Mouse (Mus musculus) MEL (cell line): Measurements from ENCODE around the gene Pdgfra. TPM values are rescaled to one million over a fixed set of nuclear protein-coding genes. Genes with fewer than 3 reads are reported as not detected.

Experiments used
- DNase-seq: peaks from one replicate; pipeline ENCODE4 v3.0.0; 2011; ENCODE audit warnings: low read depth, low spot score
- H3K27ac ChIP-seq: 2 replicates; pipeline ENCODE4 v1.5.1; 2012; ENCODE audit warnings: low read depth, mild to moderate bottlenecking, control low read depth, low read length, moderate library complexity; ENCODE audit not compliant: control insufficient read depth
- H3K27me3 ChIP-seq, 2 experiments: fragments of 150-350 bp in 1 of 2; sonication (generic) in 1 of 2; 2 replicates each; pipeline ENCODE4 v1.6.1; 2012; ENCODE audit warnings: low read length in 2 of 2, mild to moderate bottlenecking in 2 of 2, improper control_type of control experiment in 1 of 2, moderate library complexity in 1 of 2; ENCODE audit not compliant: insufficient read depth in 2 of 2, control insufficient read depth in 1 of 2
- H3K36me3 ChIP-seq, 2 experiments: 2 replicates each; pipeline ENCODE4 v1.6.1; 2012 to 2014; ENCODE audit warnings: low read length in 2 of 2, improper control_type of control experiment in 1 of 2, inconsistent platforms in 1 of 2, mild to moderate bottlenecking in 1 of 2; ENCODE audit not compliant: insufficient read depth in 2 of 2, control insufficient read depth in 1 of 2
- H3K4me1 ChIP-seq, 2 experiments: fragments of 150-350 bp in 1 of 2; sonication (generic) in 1 of 2; 2 replicates each; pipeline ENCODE4 v1.6.1; 2012; ENCODE audit warnings: low read length in 2 of 2, improper control_type of control experiment in 1 of 2, mild to moderate bottlenecking in 1 of 2; ENCODE audit not compliant: insufficient read depth in 2 of 2, control insufficient read depth in 1 of 2
- H3K4me3 ChIP-seq, 2 experiments: fragments of 150-350 bp in 1 of 2; sonication (generic) in 1 of 2; 2 replicates each; pipeline ENCODE4 v1.5.1; 2012; ENCODE audit warnings: low read depth in 2 of 2, low read length in 2 of 2, mild to moderate bottlenecking in 2 of 2, moderate library complexity in 2 of 2, control low read depth in 1 of 2, improper control_type of control experiment in 1 of 2; ENCODE audit not compliant: control insufficient read depth in 1 of 2, insufficient read depth in 1 of 2
- H3K79me2 ChIP-seq: 2 replicates; pipeline ENCODE4 v1.6.1; 2012; ENCODE audit warnings: mild to moderate bottlenecking, low read length, moderate library complexity; ENCODE audit not compliant: control insufficient read depth, poor library complexity, insufficient read depth
- H3K9ac ChIP-seq: 2 replicates; pipeline ENCODE4 v1.6.1; 2012; ENCODE audit warnings: low read depth, mild to moderate bottlenecking, control low read depth, low read length, moderate library complexity; ENCODE audit not compliant: control insufficient read depth, poor library complexity, severe bottlenecking
- H3K9me3 ChIP-seq: fragments of 150-350 bp; sonication (generic); replicated peaks from 2 replicates; pipeline ENCODE4 v1.6.1; 2012; ENCODE audit warnings: mild to moderate bottlenecking, low read length, improper control_type of control experiment, moderate library complexity; ENCODE audit not compliant: insufficient read depth
- E2F4 ChIP-seq: IDR thresholded peaks from 2 replicates; pipeline ENCODE4 v1.6.1; 2011; ENCODE audit warnings: low read depth, low read length, improper control_type of control experiment, borderline replicate concordance
- ELF1 ChIP-seq: IDR thresholded peaks from 2 replicates; pipeline ENCODE4 v1.6.1; 2014; ENCODE audit warnings: low read depth, mild to moderate bottlenecking, inconsistent platforms, low read length, improper control_type of control experiment, moderate library complexity
- GATA1 ChIP-seq: IDR thresholded peaks from 2 replicates; pipeline ENCODE4 v1.6.1; 2011; ENCODE audit warnings: low read depth, low read length, improper control_type of control experiment
- JUND ChIP-seq: IDR thresholded peaks from 2 replicates; pipeline ENCODE4 v1.6.1; 2011; ENCODE audit warnings: low read depth, mild to moderate bottlenecking, improper control_type of control experiment, low read length
- KAT2A ChIP-seq: conservative IDR thresholded peaks from 2 replicates; pipeline ENCODE4 v1.6.1; 2012; ENCODE audit warnings: low read depth, low read length, improper control_type of control experiment, inconsistent platforms
- MEF2A ChIP-seq: IDR thresholded peaks from 2 replicates; pipeline ENCODE4 v1.6.1; 2014; ENCODE audit warnings: low read depth, mild to moderate bottlenecking, inconsistent platforms, low read length, improper control_type of control experiment; ENCODE audit not compliant: poor library complexity, insufficient replicate concordance, severe bottlenecking; ENCODE audit errors: extremely low read depth
- MYC ChIP-seq: IDR thresholded peaks from 2 replicates; pipeline ENCODE4 v1.6.1; 2011; ENCODE audit warnings: low read depth, mild to moderate bottlenecking, low read length, improper control_type of control experiment, moderate library complexity
- NELFE ChIP-seq: IDR thresholded peaks from 2 replicates; pipeline ENCODE4 v1.6.1; 2011; ENCODE audit warnings: low read depth, low read length, improper control_type of control experiment
- NRF1 ChIP-seq: IDR thresholded peaks from 2 replicates; pipeline ENCODE4 v1.6.1; 2014; ENCODE audit warnings: low read depth, mild to moderate bottlenecking, inconsistent platforms, low read length, improper control_type of control experiment, moderate library complexity; ENCODE audit not compliant: poor library complexity, insufficient read depth, severe bottlenecking
- POLR2A ChIP-seq, 2 experiments: IDR thresholded peaks; 2 replicates each; pipeline ENCODE4 v1.6.1; 2011 to 2012; ENCODE audit warnings: low read length in 2 of 2, mild to moderate bottlenecking in 2 of 2, control low read depth in 1 of 2, improper control_type of control experiment in 1 of 2, low read depth in 1 of 2, moderate library complexity in 1 of 2; ENCODE audit not compliant: control insufficient read depth in 1 of 2, insufficient read depth in 1 of 2, poor library complexity in 1 of 2
- SIN3A ChIP-seq: IDR thresholded peaks from 2 replicates; pipeline ENCODE4 v1.6.1; 2012; ENCODE audit warnings: low read length, improper control_type of control experiment, inconsistent platforms
- TBP ChIP-seq: IDR thresholded peaks from 2 replicates; pipeline ENCODE4 v1.8.0; 2011; ENCODE audit warnings: low read depth, low read length, improper control_type of control experiment
- UBTF ChIP-seq: IDR thresholded peaks from 2 replicates; pipeline ENCODE4 v1.6.1; 2012; ENCODE audit warnings: low read depth, mild to moderate bottlenecking, inconsistent platforms, low read length, improper control_type of control experiment, moderate library complexity, borderline replicate concordance; ENCODE audit not compliant: insufficient read depth
- ZC3H11A ChIP-seq: IDR thresholded peaks from 2 replicates; pipeline ENCODE4 v1.6.1; 2012; ENCODE audit warnings: low read depth, mild to moderate bottlenecking, inconsistent platforms, low read length, improper control_type of control experiment
- ZMIZ1 ChIP-seq: IDR thresholded peaks from 2 replicates; pipeline ENCODE4 v1.6.1; 2012; ENCODE audit warnings: low read depth, mild to moderate bottlenecking, inconsistent platforms, low read length, improper control_type of control experiment, moderate library complexity
- ZNF384 ChIP-seq: IDR thresholded peaks from 2 replicates; pipeline ENCODE4 v1.6.1; 2012; ENCODE audit warnings: low read depth, mild to moderate bottlenecking, inconsistent platforms, low read length, improper control_type of control experiment
- polyA plus RNA-seq, 2 experiments: library from polyadenylated mRNA; stranded (reverse) in 1 of 2; unstranded in 1 of 2; fragments of >175 nt in 1 of 2; fragments of >200 nt in 1 of 2; gene quantifications; 2 replicates each; pipeline versions ENCODE4 v1.2.1 to v1.2.4; 2012; ENCODE audit warnings: low replicate concordance in 2 of 2, low read depth in 1 of 2; ENCODE audit not compliant: insufficient read length in 2 of 2, insufficient read depth in 1 of 2, missing spikeins in 1 of 2
- total RNA-seq: library from RNA; depleted of rRNA; stranded (reverse); fragments of 300-350 nt; gene quantifications from 2 replicates; pipeline ENCODE4 v1.2.3, GENCODE M21; 2012

The Pdgfra gene
- total and polyA plus RNA-seq, 3 experiments: 0.07 TPM; not detected in 2

DNA sequence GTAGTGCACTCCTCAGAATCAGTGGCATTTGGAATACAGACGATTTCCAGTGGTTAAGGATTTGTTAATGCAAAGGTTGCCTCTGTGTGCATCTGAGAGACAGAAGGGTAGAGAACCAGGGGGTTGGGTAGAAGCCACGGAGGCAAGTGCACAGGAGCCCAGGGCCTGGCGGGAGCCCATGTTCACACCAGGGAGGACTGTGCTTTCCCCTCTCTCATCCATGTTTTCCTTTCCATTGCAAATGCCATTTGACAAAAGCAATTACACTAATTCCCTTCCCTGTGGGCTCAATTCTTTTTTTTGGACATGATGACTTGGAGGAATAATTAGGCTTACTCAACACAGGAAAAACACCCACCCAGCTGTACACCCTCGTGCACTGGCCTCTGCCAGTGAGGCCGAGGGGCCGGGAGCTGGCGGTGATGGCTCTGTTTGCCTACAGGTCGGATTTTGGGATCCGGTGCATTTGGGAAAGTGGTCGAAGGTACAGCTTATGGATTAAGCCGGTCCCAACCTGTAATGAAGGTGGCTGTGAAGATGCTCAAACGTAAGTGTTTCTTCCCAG lies 27.7 kb downstream of the Pdgfra start:
- Histone ChIP-seq H3K27me3 (peaks cover 3 to 5% of the 10 kb centered on the region in 2 experiments; a peak in 3 of 4 replicates), H3K79me2 (no peaks in the 10 kb centered on the region), H3K9me3 (no peaks in the 10 kb centered on the region), H3K4me1 (no peaks in the 10 kb centered on the region), H3K36me3 (no peaks in the 10 kb centered on the region), H3K27ac (no peak overlapping the region), H3K9ac (no peak overlapping the region), H3K4me3 (no peak overlapping the region)
- no peak for DNase-seq
- TF ChIP-seq ZMIZ1 (no peak), POLR2A (IDR thresholded peaks at IDR 0.05; ENCODE audit: control insufficient read depth in 1 of 2, insufficient read depth in 1 of 2, low read depth in 1 of 2, low read length in 2 of 2, poor library complexity in 1 of 2) (no peak)

- DNase-seq: no peak
- TF ChIP-seq POLR2A (IDR thresholded peaks at IDR 0.05; ENCODE audit: control insufficient read depth in 1 of 2, insufficient read depth in 1 of 2, low read depth in 1 of 2, low read length in 2 of 2, poor library complexity in 1 of 2) (no peak), NELFE (no peak), ZC3H11A (no peak), E2F4 (no peak), KAT2A (no peak), ZNF384 (no peak), UBTF (no peak), SIN3A (no peak), ELF1 (no peak), TBP (no peak), MEF2A (no peak), MYC (no peak), NRF1 (no peak), GATA1 (no peak), JUND (no peak)
- Histone ChIP-seq H3K9ac (no peak overlapping the region), H3K4me1 (no peaks in the 10 kb centered on the region), H3K36me3 (no peaks in the 10 kb centered on the region), H3K9me3 (no peaks in the 10 kb centered on the region), H3K4me3 (no peak overlapping the region), H3K79me2 (no peaks in the 10 kb centered on the region), H3K27me3 (peaks cover 3 to 5% of the 10 kb centered on the region in 2 experiments; a peak in 3 of 4 replicates), H3K27ac (no peak overlapping the region)
These were observed 31.6 kb downstream of the Pdgfra start for GRCm38 (mm10) chr5:75183653-75184052.
